Mouse (Mus musculus) CH12.LX (cell line): ENCODE data around the gene Cntfr. TPM values are rescaled to one million over a fixed set of nuclear protein-coding genes. Genes with fewer than 3 reads are reported as not detected.
"Not testable (repeated sequence)": the region's sequence is repeated elsewhere in the genome, so short reads cannot be mapped to it uniquely, and the experiment has no call there.

ENCODE experiments used
- DNase-seq: peaks from one replicate; pipeline ENCODE4 v3.0.0-alpha.2; 2013; ENCODE audit errors: extremely low read depth
- H3K27ac ChIP-seq: 2 replicates; pipeline ENCODE4 v1.5.1; 2012; ENCODE audit warnings: low read depth, mild to moderate bottlenecking, control low read depth, moderate library complexity; ENCODE audit not compliant: insufficient read depth
- H3K27me3 ChIP-seq: replicated peaks from 2 replicates; pipeline ENCODE3; 2012; ENCODE audit warnings: inconsistent platforms
- H3K36me3 ChIP-seq, 2 experiments: replicated peaks in 1 of 2; 2 replicates each; pipeline versions ENCODE3 to v1.6.1; 2012; ENCODE audit warnings: inconsistent platforms in 1 of 2, low read length in 1 of 2, mild to moderate bottlenecking in 1 of 2, mixed read lengths in 1 of 2, moderate library complexity in 1 of 2; ENCODE audit not compliant: control insufficient read depth in 1 of 2, insufficient read depth in 1 of 2
- H3K4me1 ChIP-seq, 2 experiments: 2 replicates each; pipeline ENCODE4 v1.6.1; 2012; ENCODE audit warnings: inconsistent platforms in 1 of 2, moderate library complexity in 1 of 2; ENCODE audit not compliant: insufficient read depth in 2 of 2, control insufficient read depth in 1 of 2
- H3K4me2 ChIP-seq: 2 replicates; pipeline ENCODE4 v1.6.1; 2012; ENCODE audit warnings: low read depth, mild to moderate bottlenecking, control low read depth; ENCODE audit not compliant: poor library complexity, insufficient read depth, severe bottlenecking
- H3K4me3 ChIP-seq, 3 experiments: fragments of 150-350 bp in 1 of 3; sonication (generic) in 1 of 3; replicated peaks in 1 of 3; 2 replicates each; pipeline versions ENCODE3 to v1.5.1; 2011 to 2012; ENCODE audit warnings: low read depth in 2 of 3, low read length in 2 of 3, mild to moderate bottlenecking in 2 of 3, moderate library complexity in 2 of 3, control low read depth in 1 of 3, improper control_type of control experiment in 1 of 3, inconsistent platforms in 1 of 3, mixed read lengths in 1 of 3; ENCODE audit not compliant: poor library complexity in 1 of 3
- H3K79me2 ChIP-seq: replicated peaks from 2 replicates; pipeline ENCODE4 v1.6.1; 2012; ENCODE audit warnings: mild to moderate bottlenecking, moderate library complexity; ENCODE audit not compliant: control insufficient read depth, poor library complexity, insufficient read depth, severe bottlenecking; ENCODE audit errors: extremely low read depth
- H3K9ac ChIP-seq: 2 replicates; pipeline ENCODE4 v1.6.1; 2012; ENCODE audit warnings: low read depth, mild to moderate bottlenecking, control low read depth, moderate library complexity; ENCODE audit not compliant: insufficient read depth
- H3K9me3 ChIP-seq: replicated peaks from 2 replicates; pipeline ENCODE3; 2012; ENCODE audit warnings: low read length, inconsistent platforms, mixed read lengths
- dilution Hi-C: fragments of 300-500 bp; cut with MboI; formaldehyde crosslinking; loops from 2 replicates; pipeline ENCODE4 v1.14.3; 2020; ENCODE audit warnings: low sequenced_read_pairs; ENCODE audit not compliant: extremely low pct_unique_long_range_greater_than_20kb, extremely low pct_ligation_motif_present
- in situ Hi-C: fragments of 300-500 bp; cut with MboI; formaldehyde crosslinking; loops from 3 replicates; pipeline ENCODE4 v1.14.3; 2019; ENCODE audit warnings: low sequenced_read_pairs, low pct_ligation_motif_present, low pct_unique_long_range_greater_than_20kb, mixed read lengths
- polyA plus RNA-seq: library from polyadenylated mRNA; unstranded; fragments of >175 nt; gene quantifications from 2 replicates; pipeline ENCODE4 v1.2.1, GENCODE M21; 2012; ENCODE audit warnings: low read depth; ENCODE audit not compliant: insufficient read length
- total RNA-seq, 2 experiments: library from RNA; depleted of rRNA; stranded (reverse); fragments of 300-350 nt in 1 of 2; fragments of >200 nt in 1 of 2; gene quantifications; 2 replicates each; pipeline ENCODE4 v1.2.3; 2012 to 2014

Gene Cntfr
- total and polyA plus RNA-seq, 3 experiments: not detected

DNA sequence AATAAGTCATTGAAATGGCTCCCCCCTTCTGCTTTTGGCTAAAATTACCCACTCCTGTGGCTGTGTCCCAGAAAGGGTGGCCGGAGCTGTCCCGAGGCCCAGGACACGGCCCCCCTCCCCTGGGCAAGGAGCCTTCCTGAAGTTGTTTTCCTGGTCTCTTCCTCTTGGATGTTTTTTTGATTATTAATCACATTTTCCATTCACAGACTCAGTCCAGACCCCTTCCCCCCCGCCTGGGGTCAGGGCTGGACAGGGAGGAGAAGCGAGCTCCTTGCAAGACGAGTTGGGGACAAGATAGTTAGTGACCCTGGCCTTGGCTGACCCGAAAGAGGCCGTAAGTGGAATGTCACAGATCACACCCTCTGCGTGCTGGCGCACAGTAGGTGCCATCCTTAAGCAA, 2.9 kb upstream of the Cntfr start, which contains the start of gene Il11ra1:
Gene Il11ra1, plus strand, starts transcription at position 207 of the 400 bp plus-strand sequence.
- H3K4me3 ChIP-seq, H3K4me1 ChIP-seq, DNase-seq, H3K36me3 ChIP-seq, dilution Hi-C loops, H3K27ac ChIP-seq, H3K4me2 ChIP-seq, in situ Hi-C loops, H3K9me3 ChIP-seq, H3K9ac ChIP-seq, H3K79me2 ChIP-seq: not testable (repeated sequence)
- peaks cover 17% of the 10 kb centered on the region for H3K27me3 ChIP-seq

DNA sequence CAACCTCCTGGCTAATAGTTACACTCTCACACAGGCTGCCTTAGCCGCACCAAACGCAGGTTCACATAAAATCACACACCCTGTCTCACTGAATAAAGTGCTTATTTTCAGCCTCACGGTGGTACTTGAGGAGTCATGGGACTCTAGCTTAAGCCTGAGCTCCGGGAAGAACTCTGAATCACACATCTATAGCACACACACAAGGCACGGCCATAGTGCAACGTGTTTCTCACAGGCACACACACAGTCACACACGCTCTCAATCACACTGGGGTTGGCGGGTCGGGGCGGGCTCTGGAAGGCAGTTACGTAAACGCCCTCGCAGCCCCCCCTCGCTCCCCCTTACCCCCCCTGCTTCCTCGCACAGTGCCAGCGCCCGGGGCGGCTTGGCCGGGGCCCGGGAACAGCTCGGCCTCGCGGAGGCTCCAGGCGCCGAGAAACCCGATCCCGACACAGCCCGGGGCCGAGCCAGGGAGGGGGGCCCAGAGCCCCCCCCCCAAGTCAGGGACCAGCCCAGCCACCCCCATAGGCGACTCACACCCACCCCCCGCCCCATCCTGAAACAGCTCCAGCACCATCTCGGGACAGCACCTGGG, 1.6 kb upstream of the Cntfr start:
- H3K27ac ChIP-seq, H3K27me3 ChIP-seq, H3K9ac ChIP-seq, in situ Hi-C loops, H3K4me1 ChIP-seq, H3K36me3 ChIP-seq, H3K4me2 ChIP-seq, DNase-seq, dilution Hi-C loops, H3K79me2 ChIP-seq, H3K9me3 ChIP-seq, H3K4me3 ChIP-seq: not testable (repeated sequence)

DNA sequence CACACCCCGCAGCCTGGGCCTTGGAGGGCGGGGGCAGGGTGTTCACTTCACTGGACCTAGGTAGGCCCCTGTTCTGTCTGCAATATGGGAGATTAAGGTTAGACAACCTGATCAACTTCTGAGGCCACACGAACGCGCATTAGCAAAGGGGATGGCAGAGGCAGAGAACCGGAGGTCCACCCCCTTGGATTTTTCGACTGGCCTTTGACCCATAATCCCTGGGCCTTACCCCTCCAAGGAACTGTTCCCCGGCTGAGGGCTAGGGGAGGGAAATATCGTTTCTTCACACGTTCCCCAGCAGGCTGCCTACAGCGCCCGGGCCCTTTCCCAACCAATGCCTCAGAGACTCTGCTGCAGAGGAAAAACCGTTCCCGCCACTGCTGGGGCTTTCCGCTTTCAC, 437 bp downstream of the Cntfr start:
- H3K4me3 ChIP-seq, H3K36me3 ChIP-seq, DNase-seq, H3K27me3 ChIP-seq, H3K4me2 ChIP-seq, H3K79me2 ChIP-seq, H3K9me3 ChIP-seq, in situ Hi-C loops, H3K27ac ChIP-seq, H3K4me1 ChIP-seq, dilution Hi-C loops, H3K9ac ChIP-seq: not testable (repeated sequence)

GRCm38 (mm10) chr4:41695800-41696199, 1.1 kb downstream of the Cntfr start:
- H3K4me1 ChIP-seq, in situ Hi-C loops, H3K36me3 ChIP-seq, DNase-seq, H3K9me3 ChIP-seq, dilution Hi-C loops, H3K9ac ChIP-seq, H3K27ac ChIP-seq, H3K4me2 ChIP-seq, H3K4me3 ChIP-seq, H3K27me3 ChIP-seq, H3K79me2 ChIP-seq: not testable (repeated sequence)

- H3K79me2 ChIP-seq, H3K27ac ChIP-seq, in situ Hi-C loops, H3K4me2 ChIP-seq, H3K9ac ChIP-seq, H3K27me3 ChIP-seq, H3K9me3 ChIP-seq, DNase-seq, H3K36me3 ChIP-seq, H3K4me1 ChIP-seq, dilution Hi-C loops, H3K4me3 ChIP-seq: not testable (repeated sequence)
These were observed 3.4 kb downstream of the Cntfr start for GRCm38 (mm10) chr4:41693511-41693910.

DNA sequence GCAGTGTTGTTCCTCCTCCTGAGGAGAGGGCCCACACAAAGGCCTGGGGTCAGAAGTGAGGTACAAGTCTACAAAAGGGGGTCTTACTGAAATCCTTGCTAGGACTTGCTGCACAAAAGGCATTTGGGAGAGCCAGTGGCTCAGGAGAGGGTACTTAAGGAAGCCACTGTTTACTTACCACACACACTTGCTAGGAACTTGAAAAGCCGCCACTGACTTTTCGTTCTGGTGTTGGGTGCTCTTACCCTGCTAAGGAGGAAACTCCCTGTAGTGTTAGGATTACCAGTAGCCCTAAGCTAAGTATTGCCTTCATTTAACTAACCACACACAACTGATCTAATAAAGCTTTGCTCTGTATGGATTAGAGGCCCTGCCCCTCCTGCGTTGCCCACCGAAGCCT, 6.9 kb downstream of the Cntfr start:
- H3K79me2 ChIP-seq, H3K36me3 ChIP-seq, H3K9me3 ChIP-seq, dilution Hi-C loops, DNase-seq, H3K27ac ChIP-seq, H3K4me2 ChIP-seq, H3K4me1 ChIP-seq, H3K4me3 ChIP-seq, in situ Hi-C loops, H3K27me3 ChIP-seq, H3K9ac ChIP-seq: not testable (repeated sequence)
